Mouse (Mus musculus) thymus, postnatal 25 days (tissue): ENCODE measurements around the gene Naglu.

Experiments used
- DNase-seq: peaks from one replicate; pipeline ENCODE4 v3.0.0; 2022

Naglu gene

DNA sequence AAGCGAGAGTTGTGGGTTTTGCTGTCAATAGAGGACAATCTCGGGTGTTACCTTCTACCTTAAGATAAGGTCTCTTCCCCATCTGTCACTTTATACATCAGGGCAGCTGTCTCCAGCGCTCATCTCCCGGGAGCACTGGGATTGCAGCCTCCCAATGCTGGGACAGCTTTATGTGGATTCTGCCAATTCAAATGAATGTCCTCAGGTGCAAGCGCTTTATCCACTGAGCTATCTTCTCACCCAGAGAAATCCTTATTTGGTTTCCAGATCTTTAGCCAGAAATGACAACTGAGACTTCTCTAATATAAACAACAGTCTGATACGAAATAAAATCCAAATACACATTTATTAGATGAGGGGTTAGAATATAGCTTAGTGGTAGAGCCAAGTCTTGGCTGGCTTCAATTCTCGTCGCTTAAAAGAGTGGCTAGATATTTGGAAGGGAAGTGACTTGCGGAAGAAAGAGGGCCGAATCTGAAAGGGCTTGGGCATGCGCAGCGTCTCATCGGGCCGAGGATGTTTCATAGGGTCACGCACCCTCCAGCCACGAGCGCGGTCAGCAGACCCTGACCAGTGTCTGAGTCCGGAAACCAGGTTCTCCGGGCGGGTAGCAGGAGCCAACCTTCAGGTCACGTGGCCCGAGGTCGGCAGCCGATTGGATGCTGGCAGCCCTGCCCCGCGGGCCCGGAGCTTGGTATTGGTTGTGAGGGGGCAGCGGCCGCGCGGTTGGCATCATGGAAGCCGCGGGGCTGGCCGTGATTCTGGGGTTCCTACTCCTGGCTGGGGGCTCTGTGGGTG is at the start of gene Naglu:
Gene Naglu, plus strand, starts transcription at position 622 of the 798 bp plus-strand sequence.
- DNase-seq, result peak; percentile 92

DNA sequence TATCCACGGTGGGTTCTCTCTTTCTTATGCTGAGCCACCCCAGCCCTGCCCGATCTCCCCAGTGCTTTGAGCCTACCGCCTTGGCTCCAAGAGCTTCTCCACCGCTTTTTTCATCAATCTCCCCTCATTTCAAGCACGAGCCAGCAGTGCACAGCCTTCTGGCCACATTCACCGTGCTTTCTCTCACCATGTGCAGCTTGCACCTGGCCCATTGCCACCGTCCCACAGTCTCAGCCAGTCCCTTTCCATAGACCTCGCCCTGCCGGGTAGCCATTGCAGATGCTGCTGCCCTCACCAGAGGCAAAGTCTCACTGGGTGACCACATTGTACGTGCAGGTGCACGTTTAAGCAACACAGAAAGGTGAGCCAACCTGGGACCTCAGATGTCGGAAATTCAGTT is 46.4 kb upstream of the Naglu start:
- no peak for DNase-seq

DNA sequence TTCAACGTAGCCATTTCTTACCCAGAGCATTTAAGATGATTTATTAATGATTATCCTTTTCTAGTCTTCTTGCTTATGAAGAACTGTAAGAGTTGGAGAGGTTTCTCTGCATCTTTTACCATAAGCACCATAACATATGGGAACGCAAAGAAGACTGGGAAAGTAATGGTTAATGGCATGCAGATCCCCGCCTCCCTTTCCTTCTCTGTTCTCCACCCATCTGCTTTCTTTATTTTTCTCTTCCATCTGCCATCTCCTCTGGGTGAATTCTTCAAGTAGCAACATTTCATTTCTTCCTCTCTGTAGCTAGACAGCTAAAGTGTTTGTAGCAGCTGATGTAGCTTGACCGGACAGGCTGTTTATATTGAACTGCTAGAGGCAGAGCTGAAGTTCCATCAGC is 45.8 kb upstream of the Naglu start:
- DNase-seq, result no peak

- no peak for DNase-seq
Measured at GRCm38 (mm10) chr11:101027121-101027520, 42.7 kb upstream of the Naglu start.

DNA sequence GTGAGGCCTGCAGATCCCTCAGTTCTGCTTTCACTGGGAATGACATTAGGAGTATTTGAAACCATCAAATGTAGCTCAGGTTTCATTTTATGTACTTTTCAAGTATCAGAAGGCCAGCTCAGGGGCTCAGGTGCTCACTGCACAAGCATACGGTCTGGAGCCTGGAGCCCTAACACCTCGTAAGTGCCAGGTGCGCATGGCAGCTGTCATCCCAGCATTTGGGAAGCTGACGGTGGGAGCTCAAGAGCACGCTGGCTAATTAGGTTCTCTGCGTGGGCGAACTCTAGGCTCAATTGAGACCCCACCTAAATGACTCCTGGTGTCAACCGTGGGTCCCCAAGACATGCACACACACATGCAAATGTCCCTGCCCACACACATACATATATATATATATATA is 40.5 kb upstream of the Naglu start:
- no peak for DNase-seq

DNA sequence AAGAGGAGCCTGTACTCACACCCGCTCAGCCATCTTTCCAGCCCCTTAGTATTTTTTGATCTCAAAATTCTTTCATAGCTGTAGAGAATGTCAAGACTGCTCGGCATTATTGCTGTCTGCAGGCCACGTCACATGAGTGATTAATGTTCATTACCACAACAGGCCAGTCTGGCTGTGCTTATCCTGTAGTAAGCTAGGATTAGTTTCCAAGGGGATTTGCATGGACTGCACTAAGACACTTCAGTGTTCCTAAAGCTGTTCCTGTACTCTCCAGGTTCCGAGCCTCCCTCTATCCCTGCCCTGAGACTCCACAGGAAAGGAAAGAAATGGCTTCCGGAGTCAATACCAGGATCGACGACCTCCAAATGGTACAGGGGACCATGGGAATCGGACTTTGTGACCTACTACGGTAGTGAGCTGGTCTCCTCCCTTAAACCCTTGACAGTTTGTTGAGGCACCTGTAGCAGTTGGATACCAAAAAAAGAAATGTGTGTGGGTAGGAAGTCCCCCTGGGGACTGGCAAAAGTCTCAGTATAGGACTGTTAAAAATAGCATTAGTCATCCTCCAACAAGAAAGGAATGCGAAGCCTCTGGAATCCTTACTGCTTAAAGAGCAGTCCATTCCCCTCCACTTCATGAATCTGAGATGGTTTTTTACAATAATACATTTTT is 39.5 kb upstream of the Naglu start:
- no peak for DNase-seq

DNA sequence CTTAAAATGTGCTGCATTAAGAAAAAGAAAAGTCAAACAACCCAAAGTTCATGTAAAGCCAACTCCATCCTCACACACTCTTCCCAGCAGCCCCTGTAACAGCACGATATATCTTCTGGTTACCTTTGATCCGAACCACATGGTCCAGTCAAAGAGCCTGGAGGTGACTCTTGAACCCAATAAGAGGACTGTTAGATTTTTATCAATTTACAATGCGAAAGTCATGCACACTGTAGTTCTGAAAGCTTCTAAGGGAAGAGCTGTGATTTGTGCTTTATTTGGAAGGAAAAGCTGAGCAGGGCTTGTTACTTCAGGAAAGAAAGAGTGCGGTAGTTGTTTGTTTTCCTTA is 39.0 kb upstream of the Naglu start:
- no peak for DNase-seq

DNA sequence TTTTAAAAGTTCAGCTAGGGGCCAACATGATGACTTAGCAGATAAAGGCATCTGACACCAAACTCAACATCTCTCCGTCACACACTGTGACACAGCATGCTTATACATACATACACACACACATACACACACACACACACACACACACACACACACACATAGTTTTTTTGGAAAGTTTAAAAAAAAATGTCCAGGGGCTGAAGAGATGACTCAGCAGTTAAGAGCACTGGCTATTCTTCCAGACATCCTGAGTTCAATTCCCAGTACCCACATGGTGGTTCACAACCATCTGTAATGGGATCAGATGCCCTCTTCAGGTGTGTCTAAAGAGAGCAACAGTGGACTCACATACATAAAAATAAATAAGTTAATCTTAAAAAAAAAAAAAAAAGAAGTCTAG is 38.3 kb upstream of the Naglu start:
- no peak for DNase-seq

DNA sequence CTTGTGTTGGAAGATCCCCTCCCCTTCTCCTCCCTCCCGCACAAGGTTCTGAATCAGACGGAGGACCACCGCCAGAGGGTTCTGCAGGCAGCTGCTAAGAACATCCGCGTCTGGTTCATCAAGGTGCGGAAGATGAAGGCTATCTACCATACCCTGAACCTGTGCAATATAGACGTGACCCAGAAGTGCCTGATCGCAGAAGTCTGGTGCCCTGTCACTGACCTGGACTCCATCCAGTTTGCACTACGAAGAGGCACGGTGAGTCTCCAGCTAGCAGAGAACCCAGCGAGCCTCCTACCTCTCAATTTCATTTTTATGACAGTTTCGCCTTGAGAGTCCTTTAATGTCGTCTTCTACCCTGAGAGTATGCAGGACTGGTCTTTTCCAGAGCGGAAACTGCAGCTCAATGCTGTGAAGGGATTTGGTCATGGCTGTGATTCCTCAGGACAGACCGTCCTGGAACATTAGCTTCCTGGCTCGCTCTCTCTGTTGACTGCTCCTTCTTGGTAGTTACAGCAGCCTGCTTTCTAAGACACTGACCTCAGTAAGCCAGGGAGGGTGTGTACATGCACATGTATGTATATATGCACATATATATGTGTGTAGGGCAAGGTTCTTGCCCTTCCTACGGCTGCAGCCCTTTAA is 35.8 kb upstream of the Naglu start:
- DNase-seq, result no peak

- no peak for DNase-seq
Measured at GRCm38 (mm10) chr11:101034614-101035327, 35.0 kb upstream of the Naglu start.

DNA sequence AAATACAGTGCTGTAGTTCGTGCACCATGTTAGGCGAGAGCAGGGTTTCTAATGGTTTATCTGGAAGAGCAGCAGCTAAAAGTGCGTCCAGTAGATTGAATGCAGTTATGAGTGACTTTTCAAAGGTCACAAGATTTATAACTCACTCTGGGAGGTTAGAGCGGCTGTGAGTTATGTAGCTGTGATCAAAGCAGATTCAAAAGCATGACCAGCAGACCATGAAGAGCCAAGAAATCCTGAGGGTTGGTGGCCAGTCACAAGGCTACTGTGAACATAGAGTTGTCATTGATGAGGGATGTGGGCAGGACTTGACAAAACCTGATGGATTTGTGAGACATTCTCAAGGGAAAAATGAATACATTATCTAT is 34.5 kb upstream of the Naglu start:
- DNase-seq, result no peak

GRCm38 (mm10) chr11:101037795-101038194 is 32.0 kb upstream of the Naglu start:
- no peak for DNase-seq

GRCm38 (mm10) chr11:101045826-101046225 is 24.0 kb upstream of the Naglu start:
- DNase-seq, result peak; percentile 41

- DNase-seq, result peak; percentile 55
Measured at GRCm38 (mm10) chr11:101046440-101046839, 23.4 kb upstream of the Naglu start.

DNA sequence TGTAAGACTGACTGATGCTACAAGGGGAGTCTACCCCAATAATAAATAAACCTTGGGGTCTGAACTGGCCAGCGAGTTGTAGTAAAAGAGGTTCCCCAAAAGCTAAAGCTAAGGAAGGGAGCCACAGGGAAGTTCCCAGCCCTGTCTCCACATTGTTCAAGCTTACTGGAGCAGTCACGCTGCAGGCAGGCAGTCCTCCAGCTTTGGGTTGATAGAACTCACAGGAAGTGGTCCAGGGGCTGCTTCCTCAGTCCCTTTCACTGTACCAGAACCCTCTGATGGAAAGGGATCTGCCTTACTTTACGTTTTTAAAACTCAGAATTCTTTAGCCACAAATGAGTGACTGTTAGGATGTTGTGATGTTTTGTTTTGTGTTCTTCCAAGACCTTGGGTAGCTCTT is 22.3 kb upstream of the Naglu start:
- no peak for DNase-seq

- no peak for DNase-seq
Measured at GRCm38 (mm10) chr11:101050359-101050758, 19.5 kb upstream of the Naglu start.

DNA sequence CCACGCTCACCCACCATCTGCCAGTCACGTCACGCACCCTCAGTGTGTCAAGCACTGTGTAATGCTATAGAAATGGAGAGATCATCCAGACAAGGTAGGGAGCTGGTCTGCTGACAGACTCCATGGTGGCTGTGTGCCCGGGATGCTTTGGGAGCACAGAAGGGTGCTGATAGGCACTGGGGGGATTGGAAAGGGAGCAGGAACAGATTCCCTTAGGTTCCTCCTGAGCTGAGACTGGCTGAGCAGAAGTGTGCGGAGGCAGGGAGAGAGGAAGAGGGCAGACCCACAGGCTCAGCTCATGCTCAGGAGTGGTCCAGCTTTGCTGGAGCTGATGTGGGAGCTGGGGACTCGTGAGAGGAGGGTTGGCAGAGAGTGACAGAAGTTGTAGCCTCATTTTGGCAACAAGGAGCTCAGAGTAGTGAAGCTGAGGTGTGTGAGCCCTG is 18.7 kb upstream of the Naglu start:
- DNase-seq, result no peak

GRCm38 (mm10) chr11:101051617-101052016 is 18.2 kb upstream of the Naglu start:
- DNase-seq, result no peak

GRCm38 (mm10) chr11:101052751-101053473 is 16.9 kb upstream of the Naglu start:
- DNase-seq, result no peak

GRCm38 (mm10) chr11:101053974-101054373 is 15.8 kb upstream of the Naglu start:
- DNase-seq, result peak; percentile 54

GRCm38 (mm10) chr11:101055418-101055817 is 14.4 kb upstream of the Naglu start:
- DNase-seq, result no peak

- DNase-seq, result no peak
Measured at GRCm38 (mm10) chr11:101056885-101057284, 12.9 kb upstream of the Naglu start.

- peak; percentile 92 for DNase-seq
Measured at GRCm38 (mm10) chr11:101057860-101058259, 12.0 kb upstream of the Naglu start.
